Mouse (Mus musculus) liver, embryonic 11.5 days (tissue): ENCODE measurements at regions not wholly inside any gene's neighbourhood (a gene's known extent, or its start where the extent isn't known, plus 50 kb on each side); places are given as distances from the start of the nearest gene placed in this dataset.

Experiments
- ATAC-seq: fragments of 200-750 bp; cut with Nextera tagmentation; replicated peaks from 2 replicates; pipeline ENCODE4 v1.8.0; 2017; ENCODE audit warnings: moderate number of reproducible peaks, mild to moderate bottlenecking, moderate TSS enrichment, moderate library complexity; ENCODE audit not compliant: low FRiP score
- DNase-seq: peaks from one replicate; pipeline ENCODE4 v3.0.0-alpha.2; 2017; ENCODE audit warnings: low spot score
- H3K27ac ChIP-seq: fragments of 300-500 bp; sonication (generic); 2 replicates; pipeline ENCODE4 v1.5.1; 2014; ENCODE audit warnings: mild to moderate bottlenecking, low read depth, low read length, control low read depth
- H3K27me3 ChIP-seq: fragments of 300-500 bp; sonication (generic); replicated peaks from 2 replicates; pipeline ENCODE4 v1.6.1; 2014; ENCODE audit warnings: low read length, mixed read lengths; ENCODE audit not compliant: control insufficient read depth, insufficient read depth
- H3K36me3 ChIP-seq: fragments of 300-500 bp; sonication (generic); 2 replicates; pipeline ENCODE4 v1.6.1; 2014; ENCODE audit warnings: mild to moderate bottlenecking, low read length, moderate library complexity, mixed read lengths; ENCODE audit not compliant: control insufficient read depth, insufficient read depth
- H3K4me1 ChIP-seq: fragments of 300-500 bp; sonication (generic); replicated peaks from 2 replicates; pipeline ENCODE4 v1.6.1; 2014; ENCODE audit warnings: low read length, mixed read lengths; ENCODE audit not compliant: control insufficient read depth, insufficient read depth
- H3K4me2 ChIP-seq: fragments of 300-500 bp; sonication (generic); 2 replicates; pipeline ENCODE4 v1.6.1; 2014; ENCODE audit warnings: mild to moderate bottlenecking, control low read depth, moderate library complexity
- H3K4me3 ChIP-seq: fragments of 300-500 bp; sonication (generic); 2 replicates; pipeline ENCODE4 v1.5.1; 2014; ENCODE audit warnings: low read depth, low read length, control low read depth
- H3K9ac ChIP-seq: fragments of 300-500 bp; sonication (generic); 2 replicates; pipeline ENCODE4 v1.6.1; 2014; ENCODE audit warnings: low read depth, low read length, control low read depth
- H3K9me3 ChIP-seq: fragments of 300-500 bp; sonication (generic); 2 replicates; pipeline ENCODE4 v1.6.1; 2016; ENCODE audit warnings: low read length, inconsistent platforms, mixed read lengths; ENCODE audit not compliant: control insufficient read depth
- WGBS: fragments of 180-500 bp; shearing (Covaris S2); extraction: QIAGEN DNeasy Blood & Tissue Kit; methylation state at CpG from one replicate; pipeline ENCODE4 v1.1.7; 2014; 5-methylcytosine and 5-hydroxymethylcytosine counted together

GRCm38 (mm10) chr3:133722550-133723290 is 177.8 kb upstream of the Tet2 start:
- no peak overlapping the region for H3K4me3 ChIP-seq
- no peak for DNase-seq
- 77% methylated on average over 3 of the region's 3 CpGs for WGBS
- H3K4me1 ChIP-seq, result no peaks in the 10 kb centered on the region
- H3K27ac ChIP-seq, result no peak overlapping the region
- no peak for ATAC-seq
- no peaks in the 10 kb centered on the region for H3K36me3 ChIP-seq
- H3K9ac ChIP-seq, result no peak overlapping the region
- no peaks in the 10 kb centered on the region for H3K9me3 ChIP-seq
- no peaks in the 10 kb centered on the region for H3K27me3 ChIP-seq
- no peak overlapping the region for H3K4me2 ChIP-seq

- H3K27ac ChIP-seq, result no peak overlapping the region
- H3K4me1 ChIP-seq, result no peaks in the 10 kb centered on the region
- H3K36me3 ChIP-seq, result no peaks in the 10 kb centered on the region
- 87% methylated on average over 6 of the region's 6 CpGs for WGBS
- H3K4me3 ChIP-seq, result no peak overlapping the region
- ATAC-seq (no peak), DNase-seq (no peak)
- no peak overlapping the region for H3K4me2 ChIP-seq
- H3K27me3 ChIP-seq, result no peaks in the 10 kb centered on the region
- H3K9me3 ChIP-seq, result no peaks in the 10 kb centered on the region
- no peak overlapping the region for H3K9ac ChIP-seq
Observed at GRCm38 (mm10) chr3:133726831-133727230, 181.9 kb upstream of the Tet2 start.

- no peak for ATAC-seq
- WGBS, result 60% methylated on average over 1 of the region's 1 CpGs
Observed at GRCm38 (mm10) chr3:133735603-133736002, 190.7 kb upstream of the Tet2 start.

GRCm38 (mm10) chr3:133738936-133739335 is 194.0 kb upstream of the Tet2 start:
- Histone ChIP-seq H3K9me3 (no peaks in the 10 kb centered on the region), H3K4me1 (no peaks in the 10 kb centered on the region), H3K9ac (no peak overlapping the region), H3K4me3 (no peak overlapping the region), H3K4me2 (no peak overlapping the region), H3K36me3 (no peaks in the 10 kb centered on the region), H3K27me3 (no peaks in the 10 kb centered on the region), H3K27ac (no peak overlapping the region)
- ATAC-seq (no peak), DNase-seq (no peak)
- WGBS, result 81% methylated on average over 2 of the region's 2 CpGs

More at GRCm38 (mm10) chr3:133735603-133736002, 190.7 kb upstream of the Tet2 start:
- DNase-seq, result no peak
- H3K27ac ChIP-seq, result no peak overlapping the region
- no peak overlapping the region for H3K4me3 ChIP-seq
- H3K4me1 ChIP-seq, result no peaks in the 10 kb centered on the region
- no peaks in the 10 kb centered on the region for H3K27me3 ChIP-seq
- no peak overlapping the region for H3K4me2 ChIP-seq
- no peaks in the 10 kb centered on the region for H3K36me3 ChIP-seq
- H3K9ac ChIP-seq, result no peak overlapping the region
- no peaks in the 10 kb centered on the region for H3K9me3 ChIP-seq

- no peaks in the 10 kb centered on the region for H3K4me1 ChIP-seq
- no peaks in the 10 kb centered on the region for H3K27me3 ChIP-seq
- no peak overlapping the region for H3K27ac ChIP-seq
- no peak overlapping the region for H3K4me2 ChIP-seq
- no peak for ATAC-seq
- H3K9ac ChIP-seq, result no peak overlapping the region
- 78% methylated on average over 4 of the region's 4 CpGs for WGBS
- no peak for DNase-seq
- H3K9me3 ChIP-seq, result no peaks in the 10 kb centered on the region
- no peaks in the 10 kb centered on the region for H3K36me3 ChIP-seq
- no peak overlapping the region for H3K4me3 ChIP-seq
Observed at GRCm38 (mm10) chr3:133744552-133745118, 199.7 kb upstream of the Tet2 start.

GRCm38 (mm10) chr3:133748756-133749737 is 204.1 kb upstream of the Tet2 start:
- H3K36me3 ChIP-seq, result no peaks in the 10 kb centered on the region
- no peak overlapping the region for H3K9ac ChIP-seq
- H3K9me3 ChIP-seq, result no peaks in the 10 kb centered on the region
- DNase-seq, result no peak
- H3K4me3 ChIP-seq, result no peak overlapping the region
- no peaks in the 10 kb centered on the region for H3K27me3 ChIP-seq
- H3K4me1 ChIP-seq, result no peaks in the 10 kb centered on the region
- H3K27ac ChIP-seq, result no peak overlapping the region
- ATAC-seq, result no peak
- 82% methylated on average over 10 of the region's 10 CpGs for WGBS
- H3K4me2 ChIP-seq, result no peak overlapping the region

- no peak for ATAC-seq
- no peak overlapping the region for H3K4me2 ChIP-seq
- no peak for DNase-seq
- no peak overlapping the region for H3K4me3 ChIP-seq
- no peaks in the 10 kb centered on the region for H3K36me3 ChIP-seq
- no peaks in the 10 kb centered on the region for H3K9me3 ChIP-seq
- peaks cover 5% of the 10 kb centered on the region; the same call in 1 of the 2 replicates for H3K4me1 ChIP-seq
- WGBS, result 80% methylated on average over 8 of the region's 8 CpGs
- no peaks in the 10 kb centered on the region for H3K27me3 ChIP-seq
- H3K27ac ChIP-seq, result no peak overlapping the region
- no peak overlapping the region for H3K9ac ChIP-seq
Observed at GRCm38 (mm10) chr3:133750061-133750460, 205.1 kb upstream of the Tet2 start.

- Histone ChIP-seq H3K4me3 (no peak overlapping the region), H3K36me3 (no peaks in the 10 kb centered on the region), H3K9ac (no peak overlapping the region), H3K4me2 (no peak overlapping the region), H3K27me3 (no peaks in the 10 kb centered on the region), H3K9me3 (no peaks in the 10 kb centered on the region), H3K27ac (no peak overlapping the region), H3K4me1 (peaks cover 5% of the 10 kb centered on the region; the same call in 1 of the 2 replicates)
- ATAC-seq (no peak), DNase-seq (no peak)
- 81% methylated on average over 3 of the region's 3 CpGs for WGBS
Observed at GRCm38 (mm10) chr3:133750606-133751005, 205.7 kb upstream of the Tet2 start.
